Mouse (Mus musculus): Measurements from ENCODE around the gene Ppp1r18. TPM values are rescaled to one million over a fixed set of nuclear protein-coding genes. Genes with fewer than 3 reads are reported as not detected.
A peak's percentile ranks its signal among the peaks of the same experiment; 100 is the strongest.

Ppp1r18 gene
- total RNA-seq (2014; fragmentation: Nextera tagmentation) (56.9 and 60.9 TPM in 2 replicates), total RNA-seq (2017) (15.0 and 17.4 TPM in 2 replicates)

DNA sequence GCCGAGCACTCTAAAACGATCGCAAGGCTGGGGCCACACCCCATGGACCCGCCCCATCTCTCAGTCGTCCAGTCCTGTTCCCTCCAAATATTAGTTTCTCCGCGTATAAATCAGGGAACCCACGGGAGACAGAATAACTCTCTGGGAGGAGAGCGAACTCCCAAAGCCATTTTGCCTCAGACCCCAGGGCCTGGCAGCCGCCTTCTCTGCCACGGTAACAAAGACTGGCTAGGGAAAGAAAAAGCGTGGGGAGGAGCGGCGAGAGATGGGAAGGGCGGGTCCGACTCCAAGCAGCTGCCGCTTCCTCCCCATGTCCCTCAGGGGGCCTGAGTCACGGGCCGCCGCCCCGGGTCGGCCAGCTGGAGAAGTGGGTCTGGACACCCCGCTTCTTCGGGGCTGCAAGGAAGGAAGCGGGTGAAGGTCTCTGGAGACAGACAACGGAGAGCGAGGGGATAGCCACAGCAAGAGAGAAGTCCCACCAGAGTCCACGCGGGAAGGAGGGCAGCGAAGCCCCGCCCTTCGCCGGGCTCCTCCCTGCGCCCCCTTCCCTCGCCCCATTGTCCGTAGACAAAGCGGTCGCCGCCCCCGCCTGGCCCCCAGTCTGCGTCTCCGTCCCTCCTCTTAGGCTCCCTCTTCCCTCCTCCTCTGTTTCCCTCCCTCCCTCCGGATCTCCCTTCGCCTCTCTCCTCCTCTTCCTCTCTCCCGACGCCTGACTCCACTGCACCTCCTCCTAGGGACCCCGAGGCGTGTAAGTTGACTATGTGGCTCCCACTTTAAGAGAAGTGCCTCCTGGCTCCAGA, at the start of gene Ppp1r18:
Gene Ppp1r18, plus strand, starts transcription at position 113 of the 800 bp plus-strand sequence.
- ATAC-seq (replicated peaks; ENCODE audit: poor library complexity, severe bottlenecking), result peak; percentile 11

- no peak for ATAC-seq (replicated peaks; ENCODE audit: poor library complexity, severe bottlenecking)
These were observed 49.6 kb upstream of the Ppp1r18 start for GRCm38 (mm10) chr17:35815836-35816235.

DNA sequence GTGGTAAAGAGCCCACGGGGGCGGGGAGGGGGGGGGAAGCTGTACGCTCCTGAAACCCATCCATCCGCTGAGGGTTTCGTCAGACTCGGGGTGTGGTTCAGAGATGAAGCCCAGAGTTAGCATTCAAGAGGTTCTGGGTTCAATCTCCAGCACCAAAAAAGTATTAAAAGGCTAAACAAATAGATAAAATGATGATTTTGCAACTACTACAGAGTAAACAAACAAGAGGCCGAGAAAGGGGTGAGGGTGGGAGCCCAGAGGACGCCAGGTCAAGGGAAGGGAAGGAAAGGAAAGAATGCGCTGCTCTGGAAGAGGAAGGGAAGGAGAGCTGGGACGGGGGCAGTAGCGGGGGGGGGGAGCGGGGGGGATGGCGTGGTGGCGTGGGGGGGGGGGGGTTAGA, 48.7 kb upstream of the Ppp1r18 start:
- ATAC-seq (replicated peaks; ENCODE audit: poor library complexity, severe bottlenecking), result no peak

DNA sequence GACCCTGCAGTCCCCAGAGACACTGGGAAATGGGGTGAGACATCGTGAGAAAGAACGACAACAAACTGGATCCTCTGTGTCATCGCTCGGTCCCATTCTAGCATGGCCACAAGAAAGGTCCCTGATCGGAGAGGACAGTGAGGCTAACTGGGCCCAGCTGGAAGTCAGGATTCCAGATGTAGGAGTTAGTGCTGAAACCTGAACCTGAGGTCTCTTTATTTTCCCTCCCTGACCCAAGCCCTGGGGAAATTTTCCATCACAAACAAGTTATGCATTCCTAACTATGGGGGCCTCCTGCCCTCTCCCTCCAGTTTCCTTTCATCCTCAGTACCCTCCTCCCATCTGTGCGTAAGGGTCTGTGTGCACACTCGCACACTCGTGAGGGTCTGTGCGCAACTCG, 48.2 kb upstream of the Ppp1r18 start:
- ATAC-seq (replicated peaks; ENCODE audit: poor library complexity, severe bottlenecking), result no peak

DNA sequence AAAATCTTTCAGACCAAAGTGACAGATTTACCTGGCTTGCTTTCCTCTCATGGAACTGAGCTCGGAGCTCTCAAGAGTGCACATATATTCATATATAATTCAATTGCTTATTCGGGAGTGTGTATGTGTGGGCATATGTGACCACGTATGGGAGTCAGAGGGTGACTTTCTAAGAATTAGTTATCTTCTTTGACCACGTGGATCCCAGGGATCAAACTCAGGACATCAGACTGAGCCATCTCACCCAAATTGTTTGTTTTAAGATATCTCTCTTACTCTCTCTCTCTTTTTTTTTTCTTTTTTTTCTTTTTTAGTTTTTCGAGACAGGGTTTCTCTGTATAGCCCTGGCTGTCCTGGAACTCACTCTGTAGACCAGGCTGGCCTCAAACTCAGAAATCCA, 45.3 kb upstream of the Ppp1r18 start:
- ATAC-seq (replicated peaks; ENCODE audit: poor library complexity, severe bottlenecking), result no peak

GRCm38 (mm10) chr17:35821439-35822430, 43.7 kb upstream of the Ppp1r18 start, which contains the start of gene Ier3:
TSS of gene Ier3 (plus strand) at chr17:35821684.
- ATAC-seq (replicated peaks; ENCODE audit: poor library complexity, severe bottlenecking), result peak; percentile 54

- ATAC-seq (replicated peaks; ENCODE audit: poor library complexity, severe bottlenecking), result no peak
These were observed 42.8 kb upstream of the Ppp1r18 start for GRCm38 (mm10) chr17:35822564-35822963.

GRCm38 (mm10) chr17:35822964-35823937, 42.1 kb upstream of the Ppp1r18 start, which contains the start of gene Flot1:
TSS of gene Flot1 (plus strand) at chr17:35823230.
- peak; percentile 65 for ATAC-seq (replicated peaks; ENCODE audit: poor library complexity, severe bottlenecking)

- ATAC-seq (replicated peaks; ENCODE audit: poor library complexity, severe bottlenecking), result no peak
These were observed 41.0 kb upstream of the Ppp1r18 start for GRCm38 (mm10) chr17:35824402-35824801.

- no peak for ATAC-seq (replicated peaks; ENCODE audit: poor library complexity, severe bottlenecking)
These were observed 40.1 kb upstream of the Ppp1r18 start for GRCm38 (mm10) chr17:35825109-35825850.

DNA sequence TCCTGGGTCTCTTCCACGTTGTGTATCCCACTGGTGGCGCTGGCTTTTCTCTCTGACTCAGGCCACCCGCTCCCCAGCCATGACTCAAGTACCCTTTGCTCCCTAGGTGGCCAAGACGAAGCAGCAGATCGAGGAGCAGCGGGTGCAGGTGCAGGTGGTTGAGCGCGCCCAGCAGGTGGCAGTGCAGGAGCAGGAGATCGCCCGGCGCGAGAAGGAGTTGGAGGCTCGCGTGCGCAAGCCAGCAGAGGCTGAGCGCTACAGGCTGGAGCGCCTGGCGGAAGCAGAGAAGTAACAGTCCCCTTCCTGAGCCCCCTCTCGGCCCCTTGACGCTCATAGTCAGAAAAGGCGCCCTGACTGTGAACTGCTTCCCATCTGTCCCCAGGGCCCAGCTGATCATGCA, 35.7 kb upstream of the Ppp1r18 start:
- peak; percentile 94 for ATAC-seq (replicated peaks; ENCODE audit: poor library complexity, severe bottlenecking)

DNA sequence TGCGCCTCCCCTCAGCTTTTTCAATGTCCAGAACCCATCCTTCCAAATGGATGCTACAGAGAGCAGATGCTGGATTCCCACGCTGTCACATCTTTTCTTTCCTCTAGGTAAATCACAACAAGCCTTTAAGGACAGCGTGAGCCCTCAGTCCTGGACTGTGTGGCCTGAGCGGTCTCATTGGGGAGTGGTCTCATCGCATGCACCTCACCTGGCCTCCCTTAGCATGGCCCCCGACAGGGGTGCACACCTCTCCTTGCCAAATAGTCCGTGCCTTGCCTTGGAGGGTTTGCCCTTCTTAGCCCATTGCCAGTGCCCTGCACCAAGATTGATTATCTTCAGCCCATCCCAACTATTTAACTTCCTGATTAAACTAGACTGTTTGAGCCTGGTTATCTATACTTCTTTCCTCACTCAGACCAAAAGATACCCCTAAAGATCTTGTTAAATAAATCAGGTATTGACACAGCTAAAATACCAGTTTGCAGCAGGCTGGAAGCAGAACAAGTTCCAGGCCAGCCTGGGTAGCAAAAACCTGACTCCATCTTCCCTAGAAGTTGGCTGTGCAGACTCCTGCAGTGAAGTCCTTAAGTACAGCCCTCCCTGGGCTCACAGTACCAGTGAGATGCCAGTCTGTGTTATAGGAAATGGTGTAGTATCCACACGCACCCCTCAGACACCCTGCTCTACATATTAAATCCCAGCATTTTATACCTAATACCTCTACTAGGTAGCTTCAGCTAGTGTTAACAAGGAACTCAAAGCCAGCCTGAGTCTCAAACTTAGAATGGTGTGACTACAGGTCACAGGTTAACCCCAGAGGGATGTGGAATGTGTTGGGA, 32.8 kb upstream of the Ppp1r18 start:
- no peak for ATAC-seq (replicated peaks; ENCODE audit: poor library complexity, severe bottlenecking)

DNA sequence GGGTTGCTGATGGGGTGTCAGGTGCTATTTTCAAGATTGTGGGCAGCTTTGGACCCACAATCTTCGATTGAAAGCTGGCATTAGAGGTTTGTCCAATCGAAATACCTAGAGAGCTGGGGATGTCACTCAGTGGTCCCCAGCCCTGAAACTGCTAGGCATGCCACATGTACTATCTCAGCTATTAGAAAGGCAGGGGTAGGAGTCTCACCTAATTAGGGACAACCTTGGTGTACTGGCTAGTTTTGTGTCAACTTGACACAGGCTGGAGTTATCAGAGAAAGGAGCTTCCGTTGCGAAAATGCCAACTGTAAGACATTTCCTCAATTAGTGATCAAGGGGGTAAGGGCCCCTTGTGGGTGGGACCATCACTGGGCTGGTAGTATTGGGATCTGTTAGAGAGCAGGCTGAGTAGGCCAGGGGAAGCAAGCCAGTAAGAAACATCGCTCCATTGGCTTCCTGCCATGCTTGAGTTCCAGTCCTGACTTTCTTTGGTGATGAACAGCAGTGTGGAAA, 32.1 kb upstream of the Ppp1r18 start:
- ATAC-seq (replicated peaks; ENCODE audit: poor library complexity, severe bottlenecking), result no peak

DNA sequence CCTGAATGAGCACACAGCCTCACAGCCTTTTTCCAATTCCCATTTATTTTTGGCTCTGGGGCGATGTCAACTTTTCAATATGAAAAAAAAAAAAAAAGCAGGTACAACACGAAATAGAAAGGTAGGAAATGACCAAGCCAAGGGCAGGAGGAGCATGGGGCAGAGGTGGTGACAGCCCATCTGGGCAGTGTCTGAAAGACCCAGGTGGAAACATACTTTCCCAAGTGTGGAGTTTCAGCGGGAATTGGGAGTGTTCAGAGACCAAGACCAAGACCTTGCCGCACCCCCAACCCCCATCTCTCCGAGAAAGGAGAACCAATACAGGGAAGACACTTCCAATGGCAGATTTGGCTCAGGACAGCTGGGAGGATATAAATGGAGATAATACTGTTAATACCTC, 31.5 kb upstream of the Ppp1r18 start:
- ATAC-seq (replicated peaks; ENCODE audit: poor library complexity, severe bottlenecking), result no peak

DNA sequence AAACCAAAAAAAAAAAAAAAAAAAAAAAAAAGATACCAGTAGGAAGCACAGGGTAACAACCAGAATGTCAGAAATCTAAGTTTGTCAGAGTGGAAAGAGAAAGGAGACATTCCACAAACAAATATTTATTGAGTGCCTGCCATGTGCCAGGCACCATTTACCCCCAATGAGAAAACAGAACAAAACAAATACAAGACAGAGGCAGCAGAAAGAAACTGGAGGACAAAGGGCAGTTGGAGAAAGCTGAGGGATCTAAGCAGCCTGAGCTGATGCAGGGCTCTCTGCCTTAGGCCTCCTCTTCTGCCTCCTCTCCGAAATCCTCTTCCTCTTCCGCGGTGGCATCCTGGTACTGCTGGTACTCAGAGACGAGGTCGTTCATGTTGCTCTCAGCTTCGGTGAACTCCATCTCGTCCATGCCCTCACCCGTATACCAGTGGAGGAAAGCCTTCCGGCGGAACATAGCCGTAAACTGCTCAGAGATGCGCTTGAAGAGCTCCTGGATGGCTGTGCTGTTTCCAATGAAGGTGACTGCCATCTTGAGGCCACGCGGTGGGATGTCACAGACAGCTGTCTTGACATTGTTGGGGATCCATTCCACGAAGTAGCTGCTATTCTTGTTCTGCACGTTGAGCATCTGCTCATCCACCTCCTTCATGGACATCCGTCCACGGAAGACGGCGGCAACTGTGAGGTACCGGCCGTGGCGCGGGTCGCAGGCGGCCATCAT, 30.5 kb upstream of the Ppp1r18 start:
- no peak for ATAC-seq (replicated peaks; ENCODE audit: poor library complexity, severe bottlenecking)

GRCm38 (mm10) chr17:35835424-35836140, 29.8 kb upstream of the Ppp1r18 start:
- no peak for ATAC-seq (replicated peaks; ENCODE audit: poor library complexity, severe bottlenecking)
